Mouse (Mus musculus) layer of hippocampus, adult 8-10 months (tissue): ENCODE measurements around the gene Ltbp1. TPM values are rescaled to one million over a fixed set of nuclear protein-coding genes. Genes with fewer than 3 reads are reported as not detected.
"Not testable (repeated sequence)": the region's sequence is repeated elsewhere in the genome, so short reads cannot be mapped to it uniquely, and the experiment has no call there.

ENCODE experiments used
- DNase-seq, 2 experiments: peaks; one replicate each; pipeline ENCODE4 v3.0.0; 2022; ENCODE audit warnings: low spot score in 2 of 2
- total RNA-seq, 4 experiments: library from RNA; stranded (reverse); gene quantifications; 2 replicates each; pipeline ENCODE4 v1.2.4; 2022

The Ltbp1 gene
- total RNA-seq, 4 experiments from 2014 or later: 5.7 to 9.0 (median 7.4) TPM

DNA sequence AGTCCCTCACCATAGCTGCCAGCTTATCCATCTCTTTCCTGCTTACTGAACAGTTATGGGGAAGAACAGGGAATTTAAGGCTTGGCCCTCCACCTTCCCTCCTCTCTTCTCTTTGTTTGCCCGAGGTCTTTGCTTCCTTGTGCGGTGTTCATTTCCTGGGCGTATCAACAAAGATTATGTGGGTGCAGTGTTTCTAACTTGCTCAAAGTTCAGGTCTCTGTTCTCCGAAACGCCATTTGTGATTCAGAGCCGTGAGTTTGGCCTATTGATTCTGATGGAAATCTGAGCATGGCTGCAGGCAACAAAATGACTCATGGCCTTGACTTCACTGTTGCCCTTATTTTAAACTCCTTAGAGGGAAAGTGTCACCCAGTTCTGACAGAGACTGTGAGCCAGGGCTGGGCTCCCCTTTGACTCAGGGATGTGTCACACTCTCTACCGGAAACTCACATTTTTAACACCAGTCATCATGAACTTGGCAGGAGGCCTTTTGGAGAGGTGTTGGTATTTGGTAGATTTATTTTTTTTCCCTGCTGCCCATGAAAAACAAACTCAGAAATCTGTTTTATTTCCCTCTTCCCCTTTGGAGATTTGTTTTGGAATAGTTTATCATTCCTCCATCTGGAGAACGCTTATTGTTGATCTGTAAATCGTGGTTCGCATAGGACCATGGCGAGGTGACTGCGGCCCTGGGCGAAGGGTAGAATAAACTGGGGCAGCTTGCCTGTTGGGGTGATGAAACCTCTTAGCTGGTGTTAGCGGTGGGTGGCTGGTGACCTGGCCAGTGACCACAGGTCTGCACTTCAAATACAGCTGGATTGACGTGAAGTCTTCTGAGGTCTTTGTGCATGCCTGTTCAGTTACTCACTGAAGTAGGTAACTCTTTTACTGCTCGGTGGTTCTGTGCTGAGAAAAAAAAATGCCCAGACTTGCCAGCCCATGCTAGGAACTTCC lies 105.2 kb downstream of the Ltbp1 start:
- no peak for DNase-seq

DNA sequence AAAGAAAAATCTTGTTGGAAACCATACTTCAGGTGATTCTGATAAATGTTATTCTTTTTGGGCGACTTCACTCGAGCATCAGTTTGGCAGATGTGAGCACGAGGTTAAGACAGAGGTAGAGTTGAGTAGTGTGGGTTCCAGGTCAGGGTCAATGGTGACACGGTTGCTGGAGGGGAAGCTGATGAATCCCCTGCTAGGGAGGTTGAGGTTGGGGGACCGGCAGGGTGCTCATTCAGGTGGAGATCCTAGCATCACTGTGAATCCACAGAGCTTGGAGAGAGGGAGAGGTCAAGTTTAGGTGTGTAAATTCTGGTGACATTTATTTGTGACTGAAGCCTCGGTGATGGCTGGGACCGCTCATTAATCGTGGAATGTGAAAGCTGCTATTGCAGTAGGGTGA lies 110.2 kb downstream of the Ltbp1 start:
- DNase-seq: no peak

DNA sequence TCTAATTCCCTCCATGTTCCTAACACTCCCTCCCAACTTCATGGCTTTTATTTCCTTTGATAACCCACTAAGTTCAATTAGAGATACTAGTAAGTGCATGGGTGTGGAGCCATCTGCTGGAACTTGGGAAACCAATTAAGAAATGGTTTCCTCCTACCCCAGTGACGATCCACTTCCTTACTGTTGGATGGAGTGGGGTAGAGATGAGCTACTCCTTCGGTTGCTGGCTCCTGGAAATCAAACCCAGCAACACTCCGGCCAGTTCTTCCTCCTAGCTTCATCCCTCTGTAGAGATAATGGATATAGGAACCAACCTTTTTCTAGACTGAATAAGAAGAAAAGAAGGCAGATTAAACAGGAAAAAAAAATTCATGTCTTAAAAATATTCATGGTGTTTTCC lies 113.5 kb downstream of the Ltbp1 start:
- no peak for DNase-seq

DNA sequence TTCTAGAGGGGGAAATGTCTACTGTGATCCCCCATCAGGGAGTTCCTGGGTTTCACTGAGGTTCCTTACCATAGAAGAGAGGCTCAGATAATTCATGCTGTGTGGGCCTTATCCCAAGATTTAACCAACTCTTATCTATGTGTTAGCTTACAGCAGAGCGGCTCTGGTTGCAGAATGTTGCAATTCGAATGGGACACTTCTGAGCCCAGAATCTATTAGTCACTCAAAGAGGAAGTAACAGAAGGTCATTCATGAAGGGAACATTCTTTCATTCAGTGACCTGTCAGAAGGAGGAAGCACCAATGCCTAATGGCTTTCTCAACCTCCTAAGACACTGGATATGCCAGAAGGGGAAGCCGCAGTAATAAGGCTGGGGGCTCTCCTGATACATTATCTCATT lies 114.1 kb downstream of the Ltbp1 start:
- DNase-seq: no peak

DNA sequence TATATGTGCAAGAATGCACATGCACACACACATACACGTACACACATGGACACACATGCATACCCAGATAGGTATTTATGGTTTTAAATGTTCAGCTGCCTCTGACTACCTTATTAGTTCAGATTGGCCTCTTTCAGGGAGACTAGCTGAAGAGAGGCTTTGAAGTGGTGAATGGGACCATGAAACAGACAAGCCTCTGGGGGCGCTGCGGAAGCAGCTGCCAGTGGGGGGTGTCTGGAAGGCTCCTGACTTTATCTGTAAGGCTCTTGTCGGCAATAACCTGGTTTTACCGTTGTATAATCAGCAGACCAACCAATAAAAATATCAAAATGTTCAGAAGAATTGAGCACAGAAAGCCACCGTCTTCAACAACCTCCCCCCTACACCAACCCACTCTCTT lies 114.7 kb downstream of the Ltbp1 start:
- no peak for DNase-seq

DNA sequence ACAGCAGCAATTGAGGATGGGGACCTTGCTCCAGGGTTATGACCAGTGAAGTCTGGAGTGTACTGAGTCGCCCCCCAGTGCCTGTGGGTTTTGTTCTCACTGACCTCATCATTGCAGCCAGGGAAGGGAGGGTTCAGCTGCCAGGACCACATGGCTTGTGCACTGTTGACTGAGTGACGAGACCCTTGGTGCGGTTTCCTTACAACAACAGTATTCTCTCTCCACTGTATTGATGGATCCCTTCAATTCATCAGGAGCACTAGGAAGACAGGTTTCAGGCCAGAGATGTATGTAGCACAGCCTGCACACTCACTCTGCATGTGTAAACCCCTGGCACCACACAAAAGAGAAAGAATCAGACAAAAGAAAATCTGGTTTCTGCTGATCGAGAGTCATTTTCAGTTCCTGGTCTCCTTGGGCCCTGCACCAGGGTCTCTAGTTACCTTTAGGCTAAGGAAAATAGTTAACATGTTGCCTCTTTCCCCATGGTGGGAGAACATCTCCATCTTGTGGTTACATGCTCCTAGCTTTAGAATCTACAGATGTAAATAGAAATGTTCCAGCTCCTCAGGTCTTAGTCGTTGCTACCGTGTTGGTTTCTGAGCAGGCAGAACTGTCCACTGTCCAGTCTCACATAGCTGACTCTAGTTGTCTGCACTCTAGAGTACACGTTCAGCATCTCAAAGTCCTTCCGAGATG lies 117.4 kb downstream of the Ltbp1 start:
- no peak for DNase-seq

DNA sequence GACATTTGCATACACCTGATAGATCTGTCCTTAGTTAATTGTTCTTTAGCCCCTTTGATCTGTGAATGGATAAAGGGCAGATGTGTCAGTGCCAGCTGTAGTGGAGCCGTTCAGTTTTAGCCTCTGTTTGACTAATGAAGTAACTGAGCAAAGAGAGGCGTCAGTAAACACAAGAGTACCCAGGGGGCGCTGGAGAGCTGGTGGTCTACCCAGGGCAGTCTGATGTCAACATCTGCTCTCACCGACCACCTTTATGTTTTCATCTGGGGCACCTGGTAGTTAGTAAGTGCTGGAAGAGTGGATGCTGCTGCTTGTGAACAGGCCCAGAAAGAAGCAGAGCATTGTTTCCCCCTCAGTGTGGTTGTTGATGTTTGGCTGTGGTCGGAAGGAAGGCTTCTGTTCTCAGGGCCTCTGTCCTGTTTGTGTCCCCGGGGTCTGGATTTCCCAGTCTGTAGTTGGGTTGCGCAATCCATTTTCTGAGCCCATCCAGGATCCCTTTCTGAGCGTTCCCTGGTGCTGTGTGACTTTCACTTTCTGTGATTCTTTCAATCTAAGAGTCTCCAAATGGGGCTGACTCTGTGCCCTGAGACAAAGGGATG lies 123.1 kb downstream of the Ltbp1 start:
- DNase-seq: no peak

DNA sequence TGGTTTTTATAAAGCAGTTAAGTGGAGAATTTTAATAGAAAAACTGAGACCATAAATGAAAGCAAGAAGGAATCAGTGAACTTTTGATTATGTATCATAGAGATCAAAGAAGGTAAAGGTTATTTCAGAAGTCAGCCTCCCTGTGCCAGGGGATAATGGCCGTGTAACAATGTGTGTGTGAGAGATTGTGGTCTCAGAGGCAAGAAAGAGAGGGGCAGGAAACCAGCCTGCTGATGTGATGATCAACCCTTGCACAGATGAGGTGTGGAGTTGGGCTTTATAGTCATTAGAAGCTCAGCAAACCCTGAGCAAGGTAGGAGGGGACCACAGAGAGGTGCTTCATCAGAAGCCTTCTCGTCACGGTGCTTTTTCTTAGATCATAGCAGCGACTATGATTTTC lies 128.6 kb downstream of the Ltbp1 start:
- DNase-seq: no peak

DNA sequence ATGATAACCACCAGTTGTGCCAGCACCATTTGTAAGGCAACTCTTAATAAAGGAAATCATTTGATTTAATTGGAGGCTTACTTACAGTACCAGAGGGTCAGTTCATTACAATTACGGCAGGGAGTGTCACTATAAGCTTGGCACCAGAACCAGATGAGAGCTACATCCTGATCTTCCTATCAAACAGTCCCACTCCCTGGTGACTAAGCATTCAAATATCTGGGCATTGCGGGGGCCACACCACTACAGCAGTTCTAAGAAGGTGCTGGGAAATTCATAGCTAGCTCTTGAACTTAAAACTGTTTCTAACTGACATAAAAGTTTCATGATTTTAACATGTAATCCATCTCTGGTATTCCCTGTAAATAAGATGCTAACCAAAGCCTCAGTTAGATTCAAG lies 134.4 kb downstream of the Ltbp1 start:
- no peak for DNase-seq

DNA sequence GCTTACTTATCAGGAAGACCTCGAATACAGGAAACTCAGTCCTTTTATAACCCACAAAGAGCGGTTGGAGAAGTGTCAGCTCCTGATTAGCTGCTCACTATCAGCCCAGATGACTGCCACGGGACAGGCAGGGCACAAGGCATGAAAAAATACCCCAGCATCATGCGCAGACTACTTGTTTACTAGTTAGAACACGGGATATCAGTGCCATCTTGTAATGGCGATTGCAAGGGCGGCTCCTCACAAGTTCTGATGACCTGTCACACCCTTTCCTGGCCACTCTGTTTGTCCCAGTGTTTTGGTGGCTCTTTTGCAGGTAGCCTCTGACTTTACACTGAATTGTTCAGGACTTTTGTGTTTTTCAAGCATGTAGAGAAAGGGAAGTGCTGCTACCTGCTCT lies 137.5 kb downstream of the Ltbp1 start:
- DNase-seq: not testable (repeated sequence)

DNA sequence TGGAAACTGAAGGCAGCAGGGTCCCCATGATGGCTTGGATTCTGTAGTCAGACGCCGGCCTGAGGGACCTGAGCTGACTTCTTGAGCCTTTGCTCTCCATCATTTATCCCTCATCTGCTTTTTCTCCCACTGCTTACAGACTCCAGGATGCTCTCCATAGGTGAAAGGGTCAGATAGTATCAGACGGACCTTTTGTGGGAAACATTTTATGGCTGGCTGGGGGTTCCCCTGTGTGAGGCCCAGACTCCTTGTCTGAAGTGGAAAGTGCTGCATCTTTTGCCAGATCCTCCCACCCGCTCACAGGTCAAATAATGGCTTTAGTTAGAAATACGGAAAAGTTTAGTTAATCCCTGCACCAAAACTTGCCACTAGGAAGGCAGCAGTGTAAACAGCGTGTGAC lies 138.6 kb downstream of the Ltbp1 start:
- DNase-seq: no peak

DNA sequence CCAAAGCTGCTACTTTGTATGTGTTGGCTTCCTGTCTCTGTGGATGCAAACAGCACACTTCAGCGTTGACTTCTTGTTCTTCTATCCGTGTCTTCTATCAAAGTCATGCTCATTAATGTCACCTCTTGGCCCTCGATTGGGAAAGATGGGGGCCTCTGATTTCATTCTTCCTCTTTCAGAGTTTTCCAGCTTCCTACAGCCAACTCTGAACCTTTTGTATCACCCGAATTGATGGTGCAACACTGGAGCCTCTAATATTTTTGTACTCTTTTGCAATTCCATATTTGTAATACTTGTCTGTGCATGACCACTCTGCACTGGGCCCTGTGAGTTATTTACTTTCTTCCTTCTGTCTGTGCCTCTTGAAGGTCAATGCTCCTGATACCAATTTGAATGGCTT lies 141.8 kb downstream of the Ltbp1 start:
- no peak for DNase-seq

DNA sequence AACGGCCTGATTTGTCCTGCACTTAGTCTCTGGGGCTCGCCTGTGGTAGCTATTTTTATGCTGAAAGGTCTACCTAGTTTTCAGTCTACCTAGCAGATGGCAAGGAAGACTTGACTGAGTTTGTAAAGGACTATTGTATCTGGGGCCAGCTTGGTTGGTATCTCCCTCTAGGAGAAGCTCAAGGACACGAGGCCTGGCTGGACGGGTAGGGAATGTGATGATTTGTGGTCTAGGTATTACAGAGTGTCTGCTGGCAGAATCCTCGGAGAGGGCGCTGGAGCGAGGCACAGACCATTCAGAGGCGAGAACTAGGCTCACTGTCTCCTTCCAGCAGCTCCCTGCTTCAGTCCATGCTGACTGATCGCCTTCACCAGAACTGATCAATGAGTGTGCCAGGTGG lies 146.4 kb downstream of the Ltbp1 start:
- no peak for DNase-seq

DNA sequence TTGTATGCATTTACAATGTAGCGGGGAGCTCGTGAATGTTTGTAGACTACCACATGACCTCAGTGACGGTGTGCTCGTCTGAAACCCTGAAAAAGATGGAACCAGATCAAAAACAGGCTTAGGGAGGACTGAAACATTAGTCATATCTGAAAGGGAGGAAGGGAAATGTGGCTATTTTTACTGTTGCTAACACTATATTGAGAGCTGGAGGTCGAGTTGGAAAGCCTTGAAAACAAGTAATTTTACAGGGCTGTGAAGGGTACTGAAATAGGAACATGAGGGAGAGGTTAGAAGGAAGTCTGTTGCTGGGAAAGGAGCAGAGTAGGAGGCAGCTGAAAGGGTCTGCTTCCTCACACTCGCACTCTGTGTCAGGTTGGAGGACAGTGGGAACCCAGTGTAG lies 147.7 kb downstream of the Ltbp1 start:
- no peak for DNase-seq

DNA sequence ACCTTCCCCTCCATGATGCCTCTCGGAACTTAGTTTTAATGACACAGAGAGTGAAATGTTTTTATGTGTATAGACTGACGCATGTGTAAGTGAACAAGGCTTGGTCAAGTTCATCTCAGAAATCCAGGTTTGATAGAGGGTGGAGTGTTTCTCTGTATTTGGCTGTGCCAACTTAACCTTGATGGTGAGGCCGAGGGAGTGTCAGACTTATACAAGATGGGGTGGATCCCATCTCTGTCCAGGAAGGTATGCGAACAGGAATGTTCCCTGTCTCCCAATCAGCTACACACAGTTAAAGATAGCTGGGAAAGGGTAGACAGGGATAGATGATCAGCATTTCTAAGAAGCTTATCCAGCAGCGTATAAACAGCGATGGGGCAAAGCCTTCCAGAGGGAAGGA lies 153.0 kb downstream of the Ltbp1 start:
- no peak for DNase-seq

DNA sequence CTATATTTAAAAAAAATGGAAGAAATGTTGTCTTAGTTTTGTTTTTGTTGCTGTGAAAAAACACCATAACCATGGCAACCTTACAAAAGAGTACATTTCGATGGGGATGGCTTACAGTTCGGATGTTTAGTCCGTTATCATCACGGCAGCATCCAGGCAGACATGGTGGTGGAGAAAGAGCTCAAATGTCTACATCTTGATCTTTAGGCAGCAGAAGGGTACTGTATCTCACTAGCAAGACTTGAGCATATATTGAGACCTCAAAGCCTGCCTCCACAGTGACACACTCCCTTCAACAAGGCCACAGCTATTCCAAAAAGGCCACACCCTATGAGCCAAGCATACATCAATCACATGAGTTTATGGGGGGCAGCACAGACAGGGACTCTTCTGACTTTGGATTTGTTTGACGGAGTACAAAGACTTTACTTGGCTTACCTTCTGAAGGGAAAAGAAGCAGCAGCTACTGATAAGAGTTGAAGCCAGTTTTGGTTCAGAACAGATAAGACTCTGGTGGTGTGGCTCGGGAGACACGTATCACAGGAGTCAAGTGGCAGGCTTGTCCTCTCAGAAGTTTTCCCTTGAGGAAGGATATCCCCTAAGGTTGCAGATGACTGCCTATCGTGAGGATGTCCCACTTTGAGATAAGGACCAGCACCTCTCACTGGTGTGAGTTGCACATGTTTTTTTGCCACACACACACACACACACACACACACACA lies 153.9 kb downstream of the Ltbp1 start:
- DNase-seq: no peak

DNA sequence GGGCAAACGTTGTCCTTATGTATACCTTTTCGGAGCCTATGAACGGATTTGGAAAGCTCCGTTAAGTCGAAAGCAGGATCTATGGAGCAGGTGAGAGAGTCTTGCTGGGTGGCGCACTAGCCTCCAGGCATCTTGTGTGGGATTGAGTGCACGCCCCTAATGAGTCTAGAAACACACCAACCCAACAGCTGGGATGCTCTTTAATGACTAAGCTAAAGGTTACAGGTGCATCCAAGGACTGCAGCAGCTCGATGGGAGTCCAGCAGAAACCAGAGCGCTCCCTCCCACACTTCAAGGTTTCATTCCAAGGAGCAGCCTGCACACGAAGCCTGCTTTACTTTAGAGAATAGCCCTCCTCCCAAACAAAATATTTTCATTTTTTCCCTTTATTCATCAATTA lies 155.7 kb downstream of the Ltbp1 start:
- DNase-seq: no peak

DNA sequence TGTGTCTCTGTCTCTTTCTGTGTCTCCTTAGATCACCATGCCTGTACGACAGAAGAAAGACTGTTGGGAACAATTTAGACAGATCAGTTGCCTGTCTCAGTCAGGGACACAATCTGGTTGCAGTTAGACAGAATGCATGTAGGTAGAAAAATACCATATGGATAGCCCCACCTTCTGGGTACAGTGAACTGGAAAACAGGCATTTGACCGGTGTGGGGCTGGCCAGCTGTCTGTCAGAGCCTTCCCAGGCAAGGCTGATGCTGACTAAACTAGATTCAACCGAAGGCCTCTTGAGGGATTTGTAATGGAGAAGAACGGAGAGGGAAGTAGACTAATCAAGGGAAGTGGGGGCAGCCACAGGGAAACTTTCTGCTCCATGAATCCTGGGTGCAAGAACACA lies 156.6 kb downstream of the Ltbp1 start:
- DNase-seq: no peak

DNA sequence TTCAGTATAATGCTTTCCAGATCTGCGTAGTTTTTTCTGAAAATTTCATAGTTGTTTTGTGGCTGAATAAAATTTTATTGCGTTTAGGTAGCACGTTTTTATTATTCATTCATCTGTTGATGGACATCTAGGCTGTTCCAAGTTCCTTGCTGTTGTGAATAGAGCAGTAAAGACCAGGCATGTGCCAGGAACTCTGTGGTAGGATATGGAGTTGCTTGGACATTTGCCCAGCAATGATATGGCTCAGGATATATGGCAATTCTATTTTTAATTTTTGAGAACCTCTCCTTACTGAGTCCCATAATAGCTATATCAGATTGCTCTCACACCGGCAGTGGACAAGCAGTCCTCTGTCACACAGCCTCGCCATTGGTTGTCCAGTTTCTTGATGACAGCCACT lies 159.2 kb downstream of the Ltbp1 start:
- no peak for DNase-seq

DNA sequence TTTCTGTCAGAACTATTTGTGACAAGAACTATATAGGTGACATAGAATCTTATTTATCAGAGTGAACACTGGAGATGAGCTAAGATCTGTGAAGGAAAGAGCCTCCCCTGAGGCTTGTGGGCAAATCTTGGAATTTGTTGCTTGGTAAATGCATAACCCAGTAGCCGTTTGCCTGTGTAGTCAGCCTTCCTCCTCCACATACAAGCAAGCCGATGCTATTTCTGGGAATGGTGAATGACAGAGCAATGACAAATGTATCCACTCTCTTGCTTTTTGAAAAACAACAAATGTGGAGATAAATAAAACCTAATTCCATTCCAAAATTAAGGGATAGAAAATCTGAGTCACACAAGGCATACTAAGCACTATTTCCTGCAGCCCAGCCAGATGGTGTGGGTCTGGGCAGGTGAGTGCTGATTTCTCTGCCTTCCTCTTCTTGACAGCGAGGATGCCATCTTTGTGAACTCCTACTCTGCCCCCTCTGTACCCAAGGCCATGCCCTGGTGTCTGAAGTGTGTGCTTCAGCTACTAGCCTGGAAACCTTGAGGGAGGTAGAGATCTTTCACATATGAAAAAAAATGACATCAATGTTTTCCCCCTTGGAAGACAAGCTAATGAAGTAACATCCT lies 163.3 kb downstream of the Ltbp1 start:
- DNase-seq: no peak

DNA sequence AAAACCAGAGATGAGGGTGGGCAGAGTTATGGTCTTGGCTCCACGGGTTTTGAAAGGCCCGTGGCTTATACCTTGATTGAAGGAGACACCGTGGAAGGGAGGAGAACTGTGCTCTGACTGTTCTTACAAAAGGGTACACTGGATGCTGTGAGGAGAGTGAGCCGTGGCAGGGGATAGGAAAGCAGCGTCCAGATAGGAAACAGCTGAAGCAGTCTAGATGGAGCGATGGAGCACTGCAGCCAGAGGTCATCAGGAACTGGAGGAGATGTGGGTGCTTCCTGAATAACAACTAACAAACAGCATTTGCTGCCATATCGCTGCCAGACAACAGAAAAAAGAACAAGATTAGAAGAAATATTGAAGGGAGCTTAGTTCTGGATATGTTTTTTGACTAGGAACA lies 166.3 kb downstream of the Ltbp1 start:
- no peak for DNase-seq
